Mouse (Mus musculus) midbrain, embryonic 15.5 days (tissue): ENCODE results near the gene Pparg. TPM values are rescaled to one million over a fixed set of nuclear protein-coding genes. Genes with fewer than 3 reads are reported as not detected.

Experiments
- ATAC-seq: fragments of 200-750 bp; cut with Nextera tagmentation; replicated peaks from 2 replicates; pipeline ENCODE4 v1.8.0; 2017; ENCODE audit warnings: moderate TSS enrichment
- H3K27ac ChIP-seq: fragments of 300-500 bp; sonication (generic); 2 replicates; pipeline ENCODE4 v1.5.1; 2015; ENCODE audit warnings: mild to moderate bottlenecking, inconsistent platforms
- H3K27me3 ChIP-seq: fragments of 300-500 bp; sonication (generic); replicated peaks from 2 replicates; pipeline ENCODE4 v1.6.1; 2015; ENCODE audit warnings: inconsistent platforms
- H3K36me3 ChIP-seq: fragments of 300-500 bp; sonication (generic); replicated peaks from 2 replicates; pipeline ENCODE4 v1.6.1; 2015; ENCODE audit warnings: inconsistent platforms
- H3K4me1 ChIP-seq: fragments of 300-500 bp; sonication (generic); 2 replicates; pipeline ENCODE4 v1.6.1; 2015; ENCODE audit warnings: inconsistent platforms
- H3K4me2 ChIP-seq: fragments of 300-500 bp; sonication (generic); 2 replicates; pipeline ENCODE4 v1.6.1; 2015; ENCODE audit warnings: inconsistent platforms, mild to moderate bottlenecking, moderate library complexity
- H3K4me3 ChIP-seq: fragments of 300-500 bp; sonication (generic); 2 replicates; pipeline ENCODE4 v1.5.1; 2015; ENCODE audit warnings: mild to moderate bottlenecking, inconsistent platforms
- H3K9ac ChIP-seq: fragments of 300-500 bp; sonication (generic); 2 replicates; pipeline ENCODE4 v1.6.1; 2015; ENCODE audit warnings: mild to moderate bottlenecking, inconsistent platforms
- H3K9me3 ChIP-seq: fragments of 300-500 bp; sonication (generic); 2 replicates; pipeline ENCODE4 v1.6.1; 2016; ENCODE audit warnings: inconsistent platforms
- WGBS: fragments of 180-500 bp; shearing (Covaris S2); methylation state at CpG from one replicate; pipeline ENCODE4 v1.1.7; 2015; ENCODE audit warnings: mixed read lengths; 5-methylcytosine and 5-hydroxymethylcytosine counted together
- polyA plus RNA-seq: library from polyadenylated mRNA; unstranded; fragments of >200 nt; fragmentation: Nextera tagmentation; extraction: Ambion mirVana; gene quantifications from 2 replicates; pipeline ENCODE4 v1.2.1, GENCODE M21; 2015

The Pparg gene
- polyA plus RNA-seq, 1 experiment from 2014 or later: 0.37 TPM

DNA sequence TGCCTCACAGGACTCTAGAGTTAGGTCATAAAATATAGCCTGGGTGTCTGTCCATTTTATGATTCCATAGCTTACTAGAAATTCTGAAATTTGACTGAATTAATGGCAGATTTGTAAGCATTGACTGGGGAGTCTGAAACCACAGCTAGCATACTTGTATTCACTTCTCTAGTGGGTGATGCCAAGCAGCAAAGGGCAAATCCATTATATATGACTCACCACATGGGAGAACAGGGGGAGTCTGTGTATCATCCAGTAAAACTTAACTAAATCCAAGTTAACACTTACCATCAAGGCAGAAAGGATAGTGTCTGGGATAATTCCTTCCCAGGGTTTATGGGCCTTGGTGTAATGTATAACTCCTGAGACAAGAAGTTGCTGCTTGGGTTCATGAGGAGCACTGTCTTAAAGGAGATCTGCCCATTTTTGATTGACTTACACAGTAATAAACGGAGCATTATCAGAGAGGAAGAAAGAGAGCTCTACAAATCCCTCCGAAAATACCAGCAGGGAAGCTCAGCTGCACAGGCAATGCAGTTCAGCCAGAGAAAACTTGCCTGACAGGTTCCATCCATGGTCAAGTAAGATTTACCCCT is 27.6 kb upstream of the Pparg start:
- 54% methylated on average over 2 of the region's 2 CpGs for WGBS
- Histone ChIP-seq H3K9ac (no peak overlapping the region), H3K4me1 (no peaks in the 10 kb centered on the region), H3K4me3 (no peak overlapping the region), H3K27me3 (no peaks in the 10 kb centered on the region), H3K4me2 (no peak overlapping the region), H3K36me3 (no peaks in the 10 kb centered on the region), H3K27ac (no peak overlapping the region), H3K9me3 (no peaks in the 10 kb centered on the region)
- no peak for ATAC-seq

DNA sequence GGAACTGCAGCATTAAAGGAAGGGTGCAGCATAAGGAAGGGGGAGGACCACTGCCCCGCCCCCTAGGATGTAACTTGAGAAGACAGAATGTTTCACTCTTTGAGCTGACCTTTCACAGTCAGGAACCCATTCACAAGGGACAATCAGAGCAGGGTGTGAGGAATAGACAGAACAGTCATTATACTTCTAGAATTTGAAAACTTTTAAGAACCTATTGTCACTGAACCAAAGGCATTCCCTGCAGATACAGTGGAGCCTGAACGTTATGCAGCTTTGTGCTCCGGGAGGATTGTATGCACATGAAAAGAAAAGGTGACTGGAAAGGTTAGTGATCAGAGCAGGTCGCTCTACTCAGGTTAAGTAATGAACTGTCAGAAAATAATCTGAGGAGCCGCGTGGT is 25.2 kb upstream of the Pparg start:
- ATAC-seq: no peak
- no peaks in the 10 kb centered on the region for H3K4me1 ChIP-seq
- no peak overlapping the region for H3K4me3 ChIP-seq
- H3K36me3 ChIP-seq: no peaks in the 10 kb centered on the region
- no peak overlapping the region for H3K27ac ChIP-seq
- H3K9ac ChIP-seq: no peak overlapping the region
- WGBS: 44% methylated on average over 6 of the region's 6 CpGs
- H3K4me2 ChIP-seq: no peak overlapping the region
- no peaks in the 10 kb centered on the region for H3K27me3 ChIP-seq
- H3K9me3 ChIP-seq: no peaks in the 10 kb centered on the region

DNA sequence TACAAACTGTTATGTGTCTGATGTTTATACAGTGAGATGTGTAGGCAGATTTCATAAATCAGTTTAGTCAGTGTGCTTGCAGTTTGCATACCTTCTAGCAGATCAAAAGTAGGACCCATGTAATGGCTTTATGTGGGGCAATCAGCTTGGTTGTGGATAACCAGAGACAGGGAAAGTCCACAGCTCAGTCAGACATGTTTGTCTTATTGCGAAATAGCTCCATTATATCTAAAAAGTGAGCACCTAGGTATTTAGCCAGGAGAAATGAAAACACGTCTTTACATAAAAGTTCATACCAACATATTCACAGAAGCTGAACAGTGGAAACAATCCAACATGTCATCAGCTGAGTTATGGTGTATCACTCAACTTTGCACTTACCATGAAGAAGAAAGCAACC is 20.7 kb upstream of the Pparg start:
- Histone ChIP-seq H3K27ac (no peak overlapping the region), H3K9me3 (no peaks in the 10 kb centered on the region), H3K27me3 (no peaks in the 10 kb centered on the region), H3K4me2 (no peak overlapping the region), H3K4me1 (no peaks in the 10 kb centered on the region), H3K36me3 (no peaks in the 10 kb centered on the region), H3K4me3 (no peak overlapping the region), H3K9ac (no peak overlapping the region)
- ATAC-seq: no peak
- 91% methylated on average over 2 of the region's 2 CpGs for WGBS

DNA sequence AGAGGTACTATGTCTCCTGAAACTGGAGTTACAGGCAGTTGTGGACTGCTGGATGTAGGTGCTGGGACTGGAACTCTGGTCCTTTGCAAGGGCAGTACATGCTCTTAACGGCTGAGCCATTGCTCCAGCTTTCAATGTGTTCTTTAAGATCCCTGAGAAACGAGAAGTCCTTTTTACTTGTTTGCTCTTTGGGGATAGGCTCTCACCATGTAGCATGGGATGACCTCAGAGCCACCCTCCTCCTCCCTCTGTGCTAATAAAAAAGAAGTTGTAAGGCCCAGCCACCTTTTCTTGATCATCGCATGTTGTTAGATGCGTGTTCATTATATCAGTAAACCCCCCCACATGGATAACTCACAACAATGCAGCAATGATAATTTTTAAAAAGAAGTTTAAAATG is 17.7 kb upstream of the Pparg start:
- no peak for ATAC-seq
- no peak overlapping the region for H3K27ac ChIP-seq
- no peaks in the 10 kb centered on the region for H3K9me3 ChIP-seq
- no peak overlapping the region for H3K9ac ChIP-seq
- no peak overlapping the region for H3K4me2 ChIP-seq
- no peaks in the 10 kb centered on the region for H3K36me3 ChIP-seq
- H3K4me1 ChIP-seq: no peaks in the 10 kb centered on the region
- H3K4me3 ChIP-seq: no peak overlapping the region
- no peaks in the 10 kb centered on the region for H3K27me3 ChIP-seq
- WGBS: 72% methylated on average over 4 of the region's 4 CpGs

DNA sequence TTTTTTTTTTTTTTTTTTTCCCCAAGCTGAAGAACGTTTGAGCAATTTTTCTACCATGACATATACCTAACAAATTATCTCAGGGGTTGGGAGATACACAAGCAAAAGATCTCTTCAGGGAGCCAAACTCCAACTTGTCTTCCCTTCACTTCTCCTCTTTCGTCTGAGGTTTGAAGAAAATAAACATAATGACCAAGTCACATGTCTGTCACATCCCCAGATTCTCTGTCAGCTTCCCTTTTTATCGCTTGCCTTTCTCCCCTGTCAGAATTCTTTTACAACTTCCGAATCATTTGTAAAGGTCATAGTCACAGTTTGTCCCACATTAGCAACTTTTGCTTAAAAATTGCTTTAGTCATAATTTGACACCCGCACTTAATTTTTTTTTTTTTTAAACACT is 17.2 kb upstream of the Pparg start:
- Histone ChIP-seq H3K4me1 (no peaks in the 10 kb centered on the region), H3K27ac (no peak overlapping the region), H3K9ac (no peak overlapping the region), H3K27me3 (no peaks in the 10 kb centered on the region), H3K4me2 (no peak overlapping the region), H3K36me3 (no peaks in the 10 kb centered on the region), H3K9me3 (no peaks in the 10 kb centered on the region), H3K4me3 (no peak overlapping the region)
- 48% methylated on average over 5 of the region's 5 CpGs for WGBS
- ATAC-seq: no peak

DNA sequence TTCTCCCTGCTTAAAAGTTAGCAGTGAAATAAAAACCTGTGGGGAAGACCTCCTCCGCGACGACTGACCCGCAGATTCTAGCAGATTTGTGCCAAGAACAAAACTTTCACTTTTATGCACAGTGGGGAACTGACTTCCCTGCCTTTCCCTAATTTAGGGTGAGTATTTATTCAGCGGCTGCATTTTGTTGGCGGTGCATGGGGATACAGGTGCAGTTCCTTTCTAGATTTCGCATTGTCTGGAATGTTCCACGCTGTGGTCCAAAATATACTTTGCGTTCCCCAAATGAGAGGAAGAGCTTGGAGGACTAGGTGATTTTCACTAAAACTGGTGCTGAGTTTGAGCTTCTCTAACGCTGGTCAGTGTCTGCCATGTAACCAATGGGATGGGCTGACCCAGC is 16.6 kb upstream of the Pparg start:
- H3K4me2 ChIP-seq: no peak overlapping the region
- no peak overlapping the region for H3K9ac ChIP-seq
- 25% methylated on average over 10 of the region's 10 CpGs for WGBS
- H3K27me3 ChIP-seq: no peaks in the 10 kb centered on the region
- ATAC-seq: no peak
- H3K4me3 ChIP-seq: no peak overlapping the region
- H3K9me3 ChIP-seq: no peaks in the 10 kb centered on the region
- no peaks in the 10 kb centered on the region for H3K4me1 ChIP-seq
- H3K27ac ChIP-seq: no peak overlapping the region
- H3K36me3 ChIP-seq: no peaks in the 10 kb centered on the region

DNA sequence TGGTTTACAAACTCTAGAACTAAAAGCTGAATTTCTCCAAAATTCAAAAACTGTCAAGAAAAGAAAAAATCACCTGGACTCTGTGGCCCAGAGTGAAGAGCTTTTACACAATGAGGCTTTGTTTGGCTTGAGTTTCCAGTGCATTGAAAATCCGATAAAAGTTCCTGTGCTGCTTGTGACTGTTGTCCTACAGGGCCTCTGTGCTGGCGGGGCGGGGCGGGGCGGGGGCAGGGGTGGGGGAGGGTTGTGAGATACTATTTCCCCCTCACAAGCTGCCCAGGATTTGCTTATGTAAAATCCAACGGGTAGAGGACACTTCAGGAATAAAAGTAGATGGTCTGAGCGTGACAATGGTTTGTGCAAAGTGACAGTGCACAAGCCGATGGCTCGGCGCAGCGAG is 16.2 kb upstream of the Pparg start:
- no peak overlapping the region for H3K9ac ChIP-seq
- ATAC-seq: no peak
- H3K4me2 ChIP-seq: no peak overlapping the region
- 21% methylated on average over 11 of the region's 11 CpGs for WGBS
- H3K4me3 ChIP-seq: no peak overlapping the region
- no peaks in the 10 kb centered on the region for H3K27me3 ChIP-seq
- no peak overlapping the region for H3K27ac ChIP-seq
- no peaks in the 10 kb centered on the region for H3K9me3 ChIP-seq
- H3K4me1 ChIP-seq: no peaks in the 10 kb centered on the region
- H3K36me3 ChIP-seq: no peaks in the 10 kb centered on the region

DNA sequence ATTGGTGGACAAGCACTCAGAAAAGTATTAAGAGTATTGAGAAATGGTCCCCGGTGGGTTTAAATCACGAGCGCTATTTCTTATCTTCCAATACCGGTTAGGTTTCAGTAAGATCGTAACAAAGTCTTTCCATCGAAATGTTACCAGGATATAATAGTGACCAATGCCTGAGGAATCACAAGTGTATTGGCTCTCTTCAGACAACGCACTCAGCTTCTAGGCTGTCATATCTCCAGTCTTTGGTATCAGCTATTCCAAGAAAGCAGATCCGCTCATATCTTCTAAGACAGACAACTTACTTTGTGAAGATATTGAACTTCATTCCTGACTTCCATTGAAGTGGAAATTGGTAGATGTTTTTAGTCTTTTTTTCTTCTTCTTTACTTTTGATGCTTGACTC is 15.7 kb upstream of the Pparg start:
- no peak for ATAC-seq
- Histone ChIP-seq H3K9me3 (no peaks in the 10 kb centered on the region), H3K27me3 (no peaks in the 10 kb centered on the region), H3K27ac (no peak overlapping the region), H3K4me3 (no peak overlapping the region), H3K4me2 (no peak overlapping the region), H3K4me1 (no peaks in the 10 kb centered on the region), H3K36me3 (no peaks in the 10 kb centered on the region), H3K9ac (no peak overlapping the region)
- 87% methylated on average over 8 of the region's 8 CpGs for WGBS

DNA sequence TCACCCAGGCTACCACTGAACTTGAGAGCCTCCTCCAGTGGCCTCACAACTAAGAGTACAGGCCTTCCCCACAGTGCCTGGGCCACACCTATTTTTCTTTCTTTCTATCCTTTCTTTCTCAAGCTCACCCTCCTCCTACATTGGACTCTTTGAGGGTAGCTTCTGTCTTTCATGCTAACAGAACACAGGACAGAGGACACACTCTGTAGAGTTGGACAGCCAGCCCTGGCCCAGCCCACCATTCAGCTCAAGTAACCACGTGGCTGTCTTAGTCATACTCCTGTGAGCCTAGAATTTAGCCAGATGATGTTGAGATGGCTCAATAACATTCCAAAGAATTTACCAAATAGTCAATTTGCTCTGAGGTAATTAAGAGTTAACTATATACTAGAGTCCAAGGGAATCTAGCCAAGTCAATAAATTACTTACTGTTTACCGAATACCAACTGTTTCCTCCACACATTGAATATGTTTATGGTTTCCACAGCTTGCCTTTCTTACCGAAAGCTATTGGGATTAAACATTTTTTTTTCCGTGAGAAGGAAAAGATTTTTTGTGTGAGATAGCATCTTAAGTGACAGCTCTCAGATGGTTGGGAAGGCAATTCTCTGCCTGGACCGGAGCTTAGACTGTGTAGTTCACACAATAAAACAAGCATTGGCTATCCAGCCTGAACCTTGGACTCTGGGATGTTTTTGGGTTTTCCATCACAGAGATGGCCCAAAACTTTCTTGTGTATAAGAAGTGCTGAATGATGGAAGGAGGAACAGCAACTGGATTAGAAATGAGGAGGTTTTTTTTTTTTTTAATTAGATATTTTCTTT is 10.9 kb upstream of the Pparg start:
- no peak overlapping the region for H3K27ac ChIP-seq

DNA sequence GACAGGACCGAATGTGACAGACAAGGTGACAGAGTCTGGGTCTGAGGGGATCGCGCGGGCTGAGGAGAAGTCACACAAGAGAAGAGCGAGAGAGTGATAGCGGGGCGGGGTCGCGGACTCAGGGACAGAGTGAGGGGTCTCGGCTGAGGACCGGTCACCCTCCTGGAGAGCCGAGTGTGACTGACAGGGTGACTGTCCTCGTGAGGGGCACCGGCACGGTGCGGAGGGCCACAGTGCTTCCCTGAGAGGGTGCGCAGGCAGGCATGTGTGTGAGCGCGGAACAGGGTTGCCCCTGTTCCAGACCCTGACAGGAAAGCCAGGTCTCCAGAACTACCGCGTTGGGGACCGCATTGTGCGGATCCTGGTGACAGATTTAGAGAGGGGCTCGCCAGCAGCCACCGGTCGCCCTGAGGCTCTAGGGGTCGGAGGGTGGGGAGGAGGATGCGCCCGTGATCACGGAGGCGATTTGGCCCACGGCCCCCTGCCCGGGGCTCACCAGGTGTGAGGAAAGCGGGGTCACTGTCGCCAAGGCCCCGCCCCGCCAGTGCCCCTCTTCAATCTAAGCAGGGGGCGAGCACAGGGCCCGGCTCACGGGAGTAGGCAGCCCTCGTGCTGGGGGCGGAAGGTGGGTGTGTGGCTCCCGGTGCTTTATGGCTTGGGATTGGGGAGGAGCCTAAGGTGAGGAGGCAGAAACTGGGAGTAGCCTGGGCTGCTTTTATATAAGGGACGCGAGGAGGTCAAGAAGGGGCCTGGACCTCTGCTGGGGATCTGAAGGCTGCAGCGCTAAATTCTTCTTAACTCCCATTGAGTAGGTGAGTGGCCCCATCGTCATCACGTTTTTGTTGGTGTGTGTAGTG is 1.1 kb downstream of the Pparg start:
- Histone ChIP-seq H3K4me3 (peak overlapping the region; percentile 50), H3K4me2 (peak overlapping the region; percentile 97), H3K9me3 (no peaks in the 10 kb centered on the region), H3K36me3 (no peaks in the 10 kb centered on the region), H3K9ac (peak overlapping the region; percentile 25; the same call in 1 of the 2 replicates), H3K27me3 (peaks cover 12% of the 10 kb centered on the region; the same call in 1 of the 2 replicates), H3K27ac (no peak overlapping the region), H3K4me1 (peaks cover 15% of the 10 kb centered on the region)
- under 1% methylated on average over 48 of the region's 48 CpGs for WGBS
- ATAC-seq: peak; percentile 80

More for the DNA sequence above, 10.9 kb upstream of the Pparg start:
- Histone ChIP-seq H3K36me3 (no peaks in the 10 kb centered on the region), H3K4me3 (no peak overlapping the region), H3K4me2 (no peak overlapping the region), H3K27me3 (no peaks in the 10 kb centered on the region), H3K9ac (no peak overlapping the region), H3K4me1 (no peaks in the 10 kb centered on the region), H3K9me3 (no peaks in the 10 kb centered on the region)
- WGBS: 80% methylated on average over 5 of the region's 5 CpGs
- no peak for ATAC-seq

DNA sequence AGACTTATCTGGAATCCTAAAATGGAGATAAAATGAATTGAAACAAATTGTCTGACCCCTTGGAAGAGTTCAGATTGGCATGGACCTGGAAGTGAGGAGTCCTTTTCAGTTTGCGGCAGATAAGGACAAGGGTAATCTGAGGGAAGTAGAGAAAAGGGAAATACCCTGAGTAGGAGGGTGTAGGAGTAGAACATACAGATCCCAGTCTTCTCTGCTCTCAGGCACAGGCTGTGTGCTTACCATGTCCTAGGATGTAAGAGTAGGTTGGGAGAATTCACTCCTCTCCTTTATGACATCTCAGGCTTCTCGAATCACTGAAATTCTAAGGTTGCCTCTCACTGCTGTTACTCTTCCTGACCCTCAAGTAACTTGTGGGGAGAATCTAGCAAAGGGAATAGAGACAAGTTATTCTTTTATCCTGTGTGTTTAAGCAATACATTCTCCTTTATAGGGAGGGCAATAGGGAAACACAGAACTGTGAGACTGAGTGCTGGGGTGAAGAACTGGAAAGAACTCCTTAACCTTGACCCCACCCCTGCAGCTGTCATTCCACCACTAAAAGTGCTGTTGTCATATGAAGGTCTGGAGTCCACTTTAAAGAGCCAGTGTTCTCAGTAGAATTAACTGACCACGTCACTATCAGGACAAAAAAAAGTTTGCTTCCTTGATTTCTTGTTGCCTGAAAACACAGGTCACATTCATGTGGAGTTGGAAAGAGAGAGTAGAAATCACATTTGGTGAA is 6.3 kb downstream of the Pparg start:
- Histone ChIP-seq H3K27me3 (peaks cover 4% of the 10 kb centered on the region; the same call in 1 of the 2 replicates), H3K9me3 (no peaks in the 10 kb centered on the region), H3K27ac (no peak overlapping the region), H3K36me3 (no peaks in the 10 kb centered on the region), H3K4me3 (no peak overlapping the region), H3K9ac (no peak overlapping the region), H3K4me2 (no peak overlapping the region), H3K4me1 (peaks cover 1% of the 10 kb centered on the region; the same call in 1 of the 2 replicates)
- ATAC-seq: no peak
- WGBS: 89% methylated on average over 3 of the region's 3 CpGs
